Mouse (Mus musculus) myocyte (in vitro differentiated cells): ENCODE data around the gene Gsc2. TPM values are rescaled to one million over a fixed set of nuclear protein-coding genes. Genes with fewer than 3 reads are reported as not detected.

Experiments used
- H3K27me3 ChIP-seq: one replicate; pipeline ENCODE4 v1.6.1; 2011; ENCODE audit not compliant: control insufficient read depth, insufficient read depth, insufficient read length
- H3K36me3 ChIP-seq: one replicate; pipeline ENCODE4 v1.6.1; 2011; ENCODE audit not compliant: control insufficient read depth, insufficient read depth
- H3K4me2 ChIP-seq: one replicate; pipeline ENCODE4 v1.6.1; 2011; ENCODE audit warnings: low read depth, control low read depth
- H3K4me3 ChIP-seq: one replicate; pipeline ENCODE4 v1.5.1; 2011; ENCODE audit warnings: mild to moderate bottlenecking, control low read depth, moderate library complexity
- H3K79me2 ChIP-seq: one replicate; pipeline ENCODE4 v1.6.1; 2011; ENCODE audit not compliant: control insufficient read depth, insufficient read depth
- H3ac ChIP-seq: one replicate; pipeline ENCODE4 v1.6.1; 2011; ENCODE audit not compliant: control insufficient read depth, insufficient read length
- CEBPB ChIP-seq: IDR thresholded peaks from 2 replicates; pipeline ENCODE4 v1.6.1; 2011; ENCODE audit warnings: mild to moderate bottlenecking, moderate library complexity; ENCODE audit not compliant: poor library complexity, insufficient read depth, severe bottlenecking
- E2F4 ChIP-seq: IDR thresholded peaks from one replicate; pipeline ENCODE4 v1.6.1; 2011; ENCODE audit warnings: mild to moderate bottlenecking, control low read depth, moderate library complexity; ENCODE audit not compliant: insufficient read depth
- MAX ChIP-seq: IDR thresholded peaks from one replicate; pipeline ENCODE4 v1.6.1; 2011; ENCODE audit warnings: low read depth, mild to moderate bottlenecking, control low read depth
- MYOD1 ChIP-seq, 3 experiments: IDR thresholded peaks; one replicate each; pipeline ENCODE4 v1.6.1; 2011; ENCODE audit warnings: control low read depth in 2 of 3, low read depth in 2 of 3, mild to moderate bottlenecking in 2 of 3, moderate library complexity in 1 of 3; ENCODE audit not compliant: insufficient read length in 2 of 3, control insufficient read depth in 1 of 3
- MYOG ChIP-seq, 3 experiments: IDR thresholded peaks; one replicate each; pipeline ENCODE4 v1.6.1; 2011; ENCODE audit warnings: control low read depth in 2 of 3, low read depth in 2 of 3, mild to moderate bottlenecking in 2 of 3; ENCODE audit not compliant: insufficient read length in 2 of 3, control insufficient read depth in 1 of 3, insufficient read depth in 1 of 3
- POLR2A ChIP-seq: IDR thresholded peaks from one replicate; pipeline ENCODE4 v1.6.1; 2011; ENCODE audit warnings: low read depth, mild to moderate bottlenecking, control low read depth, moderate library complexity; ENCODE audit not compliant: insufficient read length
- POLR2AphosphoS2 ChIP-seq: IDR thresholded peaks from one replicate; pipeline ENCODE4 v1.6.1; 2011; ENCODE audit warnings: low read depth, control low read depth; ENCODE audit not compliant: insufficient read length
- REST ChIP-seq: IDR thresholded peaks from one replicate; pipeline ENCODE4 v1.6.1; 2011; ENCODE audit warnings: mild to moderate bottlenecking, control low read depth, moderate library complexity; ENCODE audit not compliant: insufficient read depth, insufficient read length
- SRF ChIP-seq: IDR thresholded peaks from one replicate; pipeline ENCODE4 v1.6.1; 2011; ENCODE audit warnings: low read depth; ENCODE audit not compliant: control insufficient read depth, insufficient read length
- TCF12 ChIP-seq: IDR thresholded peaks from one replicate; pipeline ENCODE4 v1.6.1; 2011; ENCODE audit warnings: mild to moderate bottlenecking, control low read depth; ENCODE audit not compliant: poor library complexity, insufficient read depth, severe bottlenecking
- TCF3 ChIP-seq: IDR thresholded peaks from one replicate; pipeline ENCODE4 v1.6.1; 2011; ENCODE audit warnings: low read depth, control low read depth; ENCODE audit not compliant: insufficient read length
- USF1 ChIP-seq: IDR thresholded peaks from one replicate; pipeline ENCODE4 v1.6.1; 2011; ENCODE audit warnings: low read depth, mild to moderate bottlenecking, control low read depth, moderate library complexity
- polyA plus RNA-seq: library from polyadenylated mRNA; unstranded; fragments of >200 nt; fragmentation: generic; extraction: Trizol; gene quantifications from one replicate; pipeline ENCODE4 v1.2.1, GENCODE M21; 2012; ENCODE audit warnings: missing spikeins

Gene Gsc2
- polyA plus RNA-seq, 1 experiment = not detected

- Histone ChIP-seq H3K27me3 (peaks cover 21% of the 10 kb centered on the region), H3ac (no peak overlapping the region), H3K79me2 (no peaks in the 10 kb centered on the region), H3K36me3 (no peaks in the 10 kb centered on the region), H3K4me2 (no peak overlapping the region), H3K4me3 (peak overlapping the region; percentile 53)
- no peak for TF ChIP-seq MYOD1 (IDR thresholded peaks at IDR 0.05; ENCODE audit: control insufficient read depth in 1 of 3, insufficient read length in 2 of 3, low read depth in 2 of 3)
- no peak for TF ChIP-seq USF1
- no peak for TF ChIP-seq CEBPB
- no peak for TF ChIP-seq MYOG (IDR thresholded peaks at IDR 0.05; ENCODE audit: control insufficient read depth in 1 of 3, insufficient read depth in 1 of 3, insufficient read length in 2 of 3, low read depth in 2 of 3)
- no peak for TF ChIP-seq POLR2A
- TF ChIP-seq TCF12 = no peak
- TF ChIP-seq MAX = no peak
- TF ChIP-seq TCF3 = no peak
- TF ChIP-seq E2F4 = no peak
- no peak for TF ChIP-seq REST
These were observed 14.8 kb upstream of the Gsc2 start for GRCm38 (mm10) chr16:17929631-17930030.

- Histone ChIP-seq H3K27me3 (peaks cover 17% of the 10 kb centered on the region), H3K79me2 (no peaks in the 10 kb centered on the region), H3ac (no peak overlapping the region), H3K4me3 (peak overlapping the region; percentile 53), H3K36me3 (no peaks in the 10 kb centered on the region), H3K4me2 (peak overlapping the region; percentile 100)
- TF ChIP-seq MYOD1 (IDR thresholded peaks at IDR 0.05; ENCODE audit: control insufficient read depth in 1 of 3, insufficient read length in 2 of 3, low read depth in 2 of 3) (no peak), TCF12 (no peak), CEBPB (no peak), REST (no peak), MAX (no peak)
These were observed 14.4 kb upstream of the Gsc2 start for GRCm38 (mm10) chr16:17929211-17929610.

- no peaks in the 10 kb centered on the region for H3K36me3 ChIP-seq
- H3K27me3 ChIP-seq = peaks cover 12% of the 10 kb centered on the region
- peak overlapping the region; percentile 53 for H3K4me3 ChIP-seq
- H3ac ChIP-seq = peak overlapping the region; percentile 29
- TF ChIP-seq POLR2A (no peak), MYOG (IDR thresholded peaks at IDR 0.05; ENCODE audit: control insufficient read depth in 1 of 3, insufficient read depth in 1 of 3, insufficient read length in 2 of 3, low read depth in 2 of 3) (no peak), TCF3 (no peak), SRF (no peak), USF1 (no peak), MYOD1 (IDR thresholded peaks at IDR 0.05; ENCODE audit: control insufficient read depth in 1 of 3, insufficient read length in 2 of 3, low read depth in 2 of 3) (no peak), POLR2AphosphoS2 (no peak), CEBPB (no peak), E2F4 (no peak), REST (no peak), MAX (no peak), TCF12 (no peak)
- H3K79me2 ChIP-seq = no peaks in the 10 kb centered on the region
- H3K4me2 ChIP-seq = peak overlapping the region; percentile 100
These were observed 13.8 kb upstream of the Gsc2 start for GRCm38 (mm10) chr16:17928627-17929104.

GRCm38 (mm10) chr16:17928087-17928580 is 13.3 kb upstream of the Gsc2 start, which contains the start of gene Slc25a1:
TSS of gene Slc25a1 (minus strand) at chr16:17928219.
- Histone ChIP-seq H3ac (peak within 1 kb of the TSS; percentile 29), H3K4me3 (peak within 1 kb of the TSS; percentile 53), H3K79me2 (no peaks in the 10 kb centered on the region), H3K4me2 (peak within 1 kb of the TSS; percentile 100), H3K27me3 (peaks cover 7% of the 10 kb centered on the region), H3K36me3 (no peaks in the 10 kb centered on the region)
- TF ChIP-seq MYOD1 (IDR thresholded peaks at IDR 0.05; ENCODE audit: control insufficient read depth in 1 of 3, insufficient read length in 2 of 3, low read depth in 2 of 3) (no peak), USF1 (no peak), TCF12 (no peak), POLR2A (peak; percentile 65), MAX (no peak)

DNA sequence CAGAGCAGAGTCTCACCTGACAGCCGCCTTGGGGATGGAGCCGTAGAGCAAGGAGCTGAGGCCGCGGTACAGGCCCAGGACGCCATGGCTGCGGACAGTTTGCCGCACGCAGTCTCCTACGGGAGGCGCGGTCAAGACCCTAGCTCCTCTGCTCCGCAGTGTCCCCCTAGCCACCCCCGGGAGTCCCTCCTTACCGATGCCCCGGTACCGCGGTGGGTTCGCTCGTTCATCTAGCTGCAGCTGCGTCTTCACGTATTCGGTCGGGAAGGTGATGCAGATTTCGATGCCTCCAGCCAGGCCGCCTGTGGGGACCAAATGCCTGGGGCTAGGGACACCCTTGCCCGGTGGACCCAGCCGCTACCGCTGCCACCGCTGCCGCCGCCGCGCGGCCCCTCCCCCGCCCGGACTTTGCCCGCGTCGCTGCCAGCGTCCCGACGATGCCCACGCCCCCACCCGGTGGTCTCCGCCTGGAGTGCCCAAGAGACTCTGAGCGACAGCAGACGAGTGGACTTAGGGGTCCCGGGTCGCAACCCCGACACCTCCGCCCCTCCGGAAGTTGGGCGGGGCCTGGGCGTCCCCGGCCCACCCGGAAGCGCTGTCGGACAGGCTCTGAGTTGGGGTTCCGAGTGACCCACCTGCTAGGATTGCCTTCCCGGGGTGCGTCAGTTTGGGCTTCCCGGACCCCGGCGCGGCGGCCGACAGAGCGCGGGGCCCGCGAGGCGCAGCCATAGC is 12.7 kb upstream of the Gsc2 start:
- peak overlapping the region; percentile 100 for H3K4me2 ChIP-seq
- H3K27me3 ChIP-seq = peaks cover 5% of the 10 kb centered on the region
- no peaks in the 10 kb centered on the region for H3K79me2 ChIP-seq
- H3K36me3 ChIP-seq = no peaks in the 10 kb centered on the region
- TF ChIP-seq MYOD1 (IDR thresholded peaks at IDR 0.05; ENCODE audit: control insufficient read depth in 1 of 3, insufficient read length in 2 of 3, low read depth in 2 of 3) = no peak
- TF ChIP-seq TCF12 = no peak
- TF ChIP-seq MAX = no peak
- no peak for TF ChIP-seq SRF
- TF ChIP-seq POLR2A = no peak
- TF ChIP-seq MYOG (IDR thresholded peaks at IDR 0.05; ENCODE audit: control insufficient read depth in 1 of 3, insufficient read depth in 1 of 3, insufficient read length in 2 of 3, low read depth in 2 of 3) = no peak
- TF ChIP-seq TCF3 = no peak
- TF ChIP-seq E2F4 = no peak
- no peak for TF ChIP-seq USF1
- H3K4me3 ChIP-seq = peak overlapping the region; percentile 53
- H3ac ChIP-seq = peak overlapping the region; percentile 29
